ENCODE assay signal across 33 mouse cellular contexts in the genomic region with DNA sequence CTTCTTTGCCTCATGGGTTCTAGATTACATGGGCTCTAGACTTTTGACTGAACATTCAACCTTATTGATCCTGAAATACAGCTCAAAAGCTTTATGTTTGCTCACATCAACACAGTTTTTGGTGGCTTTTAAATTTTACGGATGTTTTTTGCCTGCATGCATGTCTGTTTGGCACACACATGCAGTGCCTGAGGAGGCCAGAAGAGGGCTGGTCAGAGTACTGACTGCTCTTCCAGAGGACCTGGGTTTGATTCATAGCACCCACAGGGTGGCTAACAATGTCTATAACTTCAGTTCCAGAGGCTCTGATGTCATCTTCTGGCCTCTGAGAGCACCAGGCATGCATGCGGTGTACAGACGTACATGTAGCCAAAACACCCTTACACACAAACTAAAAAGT. TPM values are rescaled to one million over a fixed set of nuclear protein-coding genes. Genes with fewer than 3 reads are reported as not detected.
DNase-seq lines count a peak whose midpoint lies in the region; ATAC-seq and TF ChIP-seq lines count a peak whose summit lies in the region.
"Had no signal": no experiment of that assay in that cellular context is flagged by ENCODE, and none has a peak within 500 bp of the region (broad histone marks: within the 10 kb centered on the region; RNA-seq: fewer than 3 reads in every experiment).

No protein-coding gene starts in this region.

- DNase-seq in kidney, adult 2 months, result no peak
- DNase-seq in lung, embryonic 14.5 days, result no peak
- DNase-seq in lung, adult 2 months, result no peak
- no peak for DNase-seq in Patski (ENCODE audit: low read depth, low spot score)
- DNase-seq: adrenal gland, postnatal 14 days; B cell, adult 2 months; cerebellum, adult 18-20 months; cerebellum, postnatal 10 days; forebrain, postnatal 0 days; gastrocnemius, postnatal 10 days; heart, postnatal 4 days; kidney, adult 8-10 months; kidney, postnatal 10 days; layer of hippocampus, adult 9-11 months; lung, postnatal 10 days; right cerebral cortex, postnatal 4 days; thymus, postnatal 4 days had no signal

- no peaks in the 10 kb centered on the region for H3K27me3 ChIP-seq in kidney, adult 2 months (replicated peaks; ENCODE audit: control insufficient read depth, insufficient read depth, low read length)
- H3K27me3 ChIP-seq in kidney, embryonic 14.5 days (ENCODE audit: control insufficient read depth, insufficient read depth, low read length), result no peaks in the 10 kb centered on the region
- no peaks in the 10 kb centered on the region for H3K27me3 ChIP-seq in lung, embryonic 14.5 days (ENCODE audit: insufficient read depth, low read length)
- no peaks in the 10 kb centered on the region for H3K27me3 ChIP-seq in Patski
- H3K27me3 ChIP-seq: forebrain, embryonic 12.5 days; heart, embryonic 12.5 days; limb, embryonic 13.5 days; midbrain, embryonic 12.5 days; neural tube, embryonic 13.5 days had no signal

- no peak overlapping the region for H3K4me3 ChIP-seq in kidney, adult 2 months (ENCODE audit: insufficient read depth, low read depth, low read length)
- no peak overlapping the region for H3K4me3 ChIP-seq in kidney, embryonic 14.5 days (ENCODE audit: low read length)
- H3K4me3 ChIP-seq in lung, embryonic 14.5 days (ENCODE audit: low read depth, low read length), result no peak overlapping the region
- no peak overlapping the region for H3K4me3 ChIP-seq in lung, adult 2 months (replicated peaks; ENCODE audit: extremely low read depth, low read depth, low read length)
- no peak overlapping the region for H3K4me3 ChIP-seq in cortical plate, adult 2 months (ENCODE audit: insufficient read depth, low read length)
- H3K4me3 ChIP-seq: erythroblast, embryonic 14.5 days; forebrain, embryonic 12.5 days; heart, embryonic 12.5 days; limb, embryonic 13.5 days; midbrain, embryonic 12.5 days; neural tube, embryonic 13.5 days had no signal

- no peaks in the 10 kb centered on the region for H3K36me3 ChIP-seq in kidney, adult 2 months (ENCODE audit: control insufficient read depth, insufficient read depth, low read length)
- H3K36me3 ChIP-seq in kidney, embryonic 14.5 days (ENCODE audit: control insufficient read depth, insufficient read depth, low read length), result no peaks in the 10 kb centered on the region
- no peaks in the 10 kb centered on the region for H3K36me3 ChIP-seq in lung, embryonic 14.5 days (ENCODE audit: insufficient read depth)
- H3K36me3 ChIP-seq: forebrain, embryonic 12.5 days; G1E; heart, embryonic 12.5 days; limb, embryonic 13.5 days; midbrain, embryonic 12.5 days; neural tube, embryonic 13.5 days had no signal

- POLR2A ChIA-PET in Patski (lab: Charles Lee), result no interaction called here

- no peak overlapping the region for H3K9ac ChIP-seq in kidney, embryonic 14.5 days (ENCODE audit: low read depth, low read length)
- no peak overlapping the region for H3K9ac ChIP-seq in lung, embryonic 14.5 days
- H3K9ac ChIP-seq: forebrain, embryonic 12.5 days; forebrain, postnatal 0 days; heart, embryonic 12.5 days; hindbrain, embryonic 14.5 days; limb, embryonic 13.5 days; liver, embryonic 14.5 days; midbrain, embryonic 12.5 days; neural tube, embryonic 13.5 days had no signal

- 0 out of 2 replicates have a peak, but pooled peaks have one; percentile 14 for TF ChIP-seq CTCF in kidney, adult 2 months (conservative IDR thresholded peaks at IDR 0.05; ENCODE audit: insufficient read depth, insufficient read length, low read depth, low read length)
- TF ChIP-seq CTCF in lung, embryonic 14.5 days (IDR thresholded peaks at IDR 0.05; ENCODE audit: low read depth), result peak; percentile 20; the same call in 1 of the 2 replicates
- TF ChIP-seq CTCF in lung, adult 2 months (IDR thresholded peaks at IDR 0.05; ENCODE audit: insufficient read depth, low read length), result no peak
- peak; percentile 44 for TF ChIP-seq CTCF in Patski (IDR thresholded peaks at IDR 0.05)
- TF ChIP-seq CTCF in cortical plate, adult 2 months (IDR thresholded peaks at IDR 0.05; ENCODE audit: extremely low read depth, insufficient read depth, low read length), result 0 out of 2 replicates have a peak, but pooled peaks have one; percentile 7

- H3K9me3 ChIP-seq in kidney, embryonic 14.5 days (ENCODE audit: control insufficient read depth, low read length), result 0 out of 2 replicates have a peak, but pooled peaks cover 2% of the 10 kb centered on the region
- no peaks in the 10 kb centered on the region for H3K9me3 ChIP-seq in lung, embryonic 14.5 days (ENCODE audit: low read depth, low read length)
- H3K9me3 ChIP-seq: forebrain, embryonic 12.5 days; heart, embryonic 12.5 days; limb, embryonic 13.5 days; midbrain, embryonic 12.5 days; neural tube, embryonic 13.5 days had no signal

- in situ Hi-C loops in Patski (cut with MboI; ENCODE audit: low pct_unique_long_range_greater_than_20kb), result no loop called here

- CTCF ChIA-PET in Patski (lab: Charles Lee), result interaction anchor here (1.2 to 3.2 kb wide), 4 partner anchors 9 to 268 kb away, joined by 3 to 14 read pairs (median 4); no protein-coding TSS in a partner anchor

- no peak overlapping the region for H3K27ac ChIP-seq in kidney, adult 2 months (ENCODE audit: insufficient read depth, low read depth, low read length)
- H3K27ac ChIP-seq in kidney, embryonic 14.5 days (ENCODE audit: low read depth, low read length), result no peak overlapping the region
- H3K27ac ChIP-seq in lung, embryonic 14.5 days (ENCODE audit: low read depth), result no peak overlapping the region
- no peak overlapping the region for H3K27ac ChIP-seq in cortical plate, adult 2 months (ENCODE audit: insufficient read depth, low read length)
- H3K27ac ChIP-seq: forebrain, embryonic 12.5 days; hindbrain, embryonic 14.5 days; limb, embryonic 13.5 days; liver, embryonic 14.5 days; macrophage; midbrain, embryonic 12.5 days; neural tube, embryonic 13.5 days had no signal

- WGBS in kidney, adult 2 months, result 96% methylated on average over 3 of the region's 3 CpGs
- WGBS in kidney, embryonic 14.5 days, result 96% methylated on average over 3 of the region's 3 CpGs
- WGBS in lung, embryonic 14.5 days, result 95% methylated on average over 3 of the region's 3 CpGs
- 96% methylated on average over 3 of the region's 3 CpGs for WGBS in lung, adult 2 months

- TF ChIP-seq POLR2A in kidney, adult 2 months (IDR thresholded peaks at IDR 0.05; ENCODE audit: low read depth, low read length), result no peak
- no peak for TF ChIP-seq POLR2A in lung, adult 2 months (IDR thresholded peaks at IDR 0.05; ENCODE audit: borderline replicate concordance, extremely low read depth, low read depth, low read length)
- TF ChIP-seq POLR2A in cortical plate, adult 2 months (IDR thresholded peaks at IDR 0.05; ENCODE audit: extremely low read depth, insufficient read depth, low read length), result no peak

- H3K4me2 ChIP-seq in kidney, embryonic 14.5 days (replicated peaks; ENCODE audit: low read depth, low read length), result no peak overlapping the region
- no peak overlapping the region for H3K4me2 ChIP-seq in lung, embryonic 14.5 days
- H3K4me2 ChIP-seq: forebrain, embryonic 12.5 days; heart, embryonic 12.5 days; hindbrain, embryonic 14.5 days; limb, embryonic 13.5 days; midbrain, embryonic 12.5 days; neural tube, embryonic 13.5 days had no signal

- ATAC-seq in kidney, embryonic 14.5 days (ENCODE audit: low FRiP score, low TSS enrichment), result no peak
- ATAC-seq in lung, embryonic 14.5 days (ENCODE audit: insufficient read depth), result no peak
- no peak for ATAC-seq in Patski
- no peak for ATAC-seq in megakaryocyte-erythroid progenitor cell, adult 5-6 weeks (replicated peaks; ENCODE audit: low FRiP score, low TSS enrichment, poor library complexity, severe bottlenecking)
- ATAC-seq: forebrain, postnatal 0 days; inflammation-experienced regulatory T-cells, adult 6 months had no signal

- H3K4me1 ChIP-seq in kidney, adult 2 months (ENCODE audit: control insufficient read depth, insufficient read depth, low read length), result peaks cover 9% of the 10 kb centered on the region; the same call in 1 of the 2 replicates
- peaks cover 11% of the 10 kb centered on the region for H3K4me1 ChIP-seq in kidney, embryonic 14.5 days (ENCODE audit: control insufficient read depth, insufficient read depth, low read length)
- no peaks in the 10 kb centered on the region for H3K4me1 ChIP-seq in lung, embryonic 14.5 days (ENCODE audit: insufficient read depth)
- peaks cover 2% of the 10 kb centered on the region; the same call in 1 of the 2 replicates for H3K4me1 ChIP-seq in lung, adult 2 months (ENCODE audit: control insufficient read depth, insufficient read depth, low read length)
- peaks cover 2% of the 10 kb centered on the region for H3K4me1 ChIP-seq in cortical plate, adult 2 months (ENCODE audit: control insufficient read depth, insufficient read depth, low read length)
- H3K4me1 ChIP-seq: forebrain, embryonic 12.5 days; midbrain, embryonic 12.5 days; neural tube, embryonic 13.5 days had no signal

RNA-seq across cellular contexts. Expression of a gene that starts 12.0 kb away (rescaled TPM):
- 39.2 and 44.2 TPM in 2 replicates for polyA plus RNA-seq in kidney, adult 2 months (2012; rRNA removed)
- 22.7 and 44.3 TPM in 2 replicates for polyA plus RNA-seq in kidney, embryonic 14.5 days (2014; fragmentation: Nextera tagmentation; extraction: Ambion mirVana)
- 37.0 and 43.2 TPM in 2 replicates for polyA plus RNA-seq in lung, embryonic 14.5 days (2014; fragmentation: Nextera tagmentation; extraction: Ambion mirVana)
- polyA plus RNA-seq in lung, adult 2 months (2012; rRNA removed), result 79.0 and 79.9 TPM in 2 replicates
- 40.1 TPM for polyA plus RNA-seq in Patski (2021)
- 27.9 and 31.0 TPM in 2 replicates for polyA plus RNA-seq in cortical plate, adult 2 months (2012; rRNA removed)
- total RNA-seq in megakaryocyte-erythroid progenitor cell, adult 5-6 weeks (2014; fragmentation: Nextera tagmentation), result not detected in 2 replicates
- not detected in 2 replicates for total RNA-seq in megakaryocyte-erythroid progenitor cell, adult 5-6 weeks (2017)
- total RNA-seq: common myeloid progenitor, adult 5-6 weeks; granulocyte monocyte progenitor cell, adult 5-6 weeks had no signal
- polyA plus RNA-seq: erythroblast, embryonic 14.5 days; G1E; macrophage had no signal
